Mouse (Mus musculus) megakaryocyte, adult 5-6 weeks (primary cell): ENCODE data around the gene Bhlha15. TPM values are rescaled to one million over a fixed set of nuclear protein-coding genes. Genes with fewer than 3 reads are reported as not detected.

Experiments used
- ATAC-seq: 2 replicates; pipeline ENCODE4 v1.8.0; 2016; ENCODE audit warnings: mild to moderate bottlenecking, inconsistent platforms; ENCODE audit not compliant: poor library complexity, severe bottlenecking
- total RNA-seq, 2 experiments: library from RNA; stranded (forward) in 1 of 2; stranded (reverse) in 1 of 2; fragments of 153-499, 151-499 nt in 1 of 2; fragments of 221-1000, 200-1000 nt in 1 of 2; gene quantifications; 2 replicates each; pipeline versions ENCODE4 v1.2.3 to v1.2.4; 2015 to 2017

Gene Bhlha15
- total RNA-seq (2015) (0.07 and 0.16 TPM in 2 replicates), total RNA-seq (2017) (0.07 TPM in 1 of 2 replicates, not detected in the other)

GRCm38 (mm10) chr5:144189950-144190583 is at the start of gene Bhlha15:
TSS of gene Bhlha15 (plus strand) at chr5:144190286.
- ATAC-seq = peak; percentile 69

DNA sequence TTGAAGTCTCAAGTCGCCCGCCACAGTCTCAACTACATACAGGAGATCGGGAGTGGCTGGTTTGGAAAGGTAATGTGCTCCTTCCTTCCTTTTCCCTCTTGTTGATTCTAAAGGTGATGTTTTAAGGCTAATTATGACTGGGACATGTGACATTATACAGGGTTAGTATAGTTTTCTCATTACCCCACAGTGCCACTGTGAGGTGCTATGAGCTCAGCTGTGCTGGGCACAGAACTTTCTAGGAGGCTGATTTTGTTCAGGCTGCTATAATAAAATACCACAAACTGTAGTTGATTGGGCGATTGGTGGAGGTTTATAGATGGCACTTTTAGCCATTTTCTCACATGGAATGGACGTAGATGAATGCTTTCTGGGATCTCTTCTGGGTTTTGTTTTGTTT is 46.6 kb upstream of the Bhlha15 start:
- ATAC-seq = no peak

DNA sequence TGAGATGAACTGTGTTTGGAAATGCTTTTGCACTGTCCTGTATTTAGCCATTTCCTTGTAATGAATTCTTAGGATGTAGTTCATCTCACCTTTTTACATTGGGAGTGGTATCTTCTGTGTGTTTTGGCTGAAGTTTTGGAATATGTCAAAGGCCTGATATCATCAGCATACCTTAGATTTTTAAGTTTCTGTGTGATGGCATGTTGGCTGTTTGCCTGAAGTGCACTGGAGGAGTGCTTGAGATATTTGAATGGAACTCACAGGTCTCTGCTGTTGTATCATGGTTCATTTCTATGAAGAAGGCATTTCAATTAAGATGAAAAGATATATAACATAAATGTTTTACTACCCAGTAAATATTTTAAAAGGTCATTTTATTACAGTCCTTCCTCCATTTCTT is 43.2 kb upstream of the Bhlha15 start:
- no peak for ATAC-seq

DNA sequence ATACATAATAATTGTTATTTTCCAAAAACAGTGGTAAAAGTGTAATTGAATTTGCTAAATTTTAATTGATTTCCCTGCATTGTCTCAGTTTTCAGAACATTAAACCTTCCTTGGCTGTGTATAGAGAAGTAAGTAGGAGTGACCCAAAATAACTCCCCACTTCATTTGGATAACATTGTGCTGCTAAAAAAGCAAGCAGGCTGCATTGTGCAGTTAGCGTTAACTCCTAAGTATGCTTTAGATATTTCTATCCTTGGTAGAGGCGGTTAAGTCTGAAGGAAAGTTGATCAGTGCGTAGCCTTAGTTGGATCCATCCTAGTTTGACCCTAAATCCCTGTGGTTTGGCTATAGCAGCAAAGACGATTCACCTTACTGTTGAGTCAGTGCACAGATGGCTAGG is 40.6 kb upstream of the Bhlha15 start:
- ATAC-seq = no peak

DNA sequence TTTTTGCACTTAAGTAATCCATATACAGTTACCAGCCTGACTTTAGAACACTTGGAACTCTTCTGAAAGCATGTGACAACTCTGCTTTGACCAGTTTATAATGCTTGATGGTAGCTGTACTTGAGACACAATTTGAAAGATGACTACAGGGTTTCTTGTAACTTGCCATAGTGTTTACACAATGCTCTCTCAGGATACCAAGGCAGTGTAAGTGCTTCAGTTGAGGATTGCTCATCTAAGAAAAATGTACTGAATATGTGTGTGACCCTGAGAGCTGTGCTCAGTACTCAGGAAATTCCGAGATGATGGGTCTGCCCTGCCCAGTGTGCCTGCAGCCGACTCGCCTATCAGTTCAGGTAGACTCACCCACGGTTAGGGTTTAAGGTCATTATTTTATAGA is 38.8 kb upstream of the Bhlha15 start:
- ATAC-seq = no peak

- ATAC-seq = peak; percentile 77
These were observed 35.6 kb upstream of the Bhlha15 start for GRCm38 (mm10) chr5:144154528-144154927.

DNA sequence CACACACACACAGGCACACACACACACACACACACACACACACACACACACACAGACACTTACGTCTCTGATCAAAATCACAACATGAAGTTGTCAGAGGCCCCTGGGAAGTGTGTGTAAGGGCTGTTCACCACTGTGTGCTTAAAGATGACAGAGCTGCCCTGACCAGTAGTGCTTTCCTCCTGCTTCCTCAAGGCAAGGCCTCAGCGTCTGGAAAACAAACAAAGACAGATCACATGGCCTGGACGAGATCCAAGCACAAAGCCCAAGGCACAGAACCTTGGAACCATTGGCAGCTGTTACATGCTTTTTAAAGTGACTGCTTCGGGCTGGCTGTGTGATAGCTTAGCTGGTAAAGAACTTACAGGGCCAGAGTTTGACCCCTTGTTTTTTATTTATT is 31.5 kb upstream of the Bhlha15 start:
- no peak for ATAC-seq

- no peak for ATAC-seq
These were observed 30.9 kb upstream of the Bhlha15 start for GRCm38 (mm10) chr5:144159137-144159536.

DNA sequence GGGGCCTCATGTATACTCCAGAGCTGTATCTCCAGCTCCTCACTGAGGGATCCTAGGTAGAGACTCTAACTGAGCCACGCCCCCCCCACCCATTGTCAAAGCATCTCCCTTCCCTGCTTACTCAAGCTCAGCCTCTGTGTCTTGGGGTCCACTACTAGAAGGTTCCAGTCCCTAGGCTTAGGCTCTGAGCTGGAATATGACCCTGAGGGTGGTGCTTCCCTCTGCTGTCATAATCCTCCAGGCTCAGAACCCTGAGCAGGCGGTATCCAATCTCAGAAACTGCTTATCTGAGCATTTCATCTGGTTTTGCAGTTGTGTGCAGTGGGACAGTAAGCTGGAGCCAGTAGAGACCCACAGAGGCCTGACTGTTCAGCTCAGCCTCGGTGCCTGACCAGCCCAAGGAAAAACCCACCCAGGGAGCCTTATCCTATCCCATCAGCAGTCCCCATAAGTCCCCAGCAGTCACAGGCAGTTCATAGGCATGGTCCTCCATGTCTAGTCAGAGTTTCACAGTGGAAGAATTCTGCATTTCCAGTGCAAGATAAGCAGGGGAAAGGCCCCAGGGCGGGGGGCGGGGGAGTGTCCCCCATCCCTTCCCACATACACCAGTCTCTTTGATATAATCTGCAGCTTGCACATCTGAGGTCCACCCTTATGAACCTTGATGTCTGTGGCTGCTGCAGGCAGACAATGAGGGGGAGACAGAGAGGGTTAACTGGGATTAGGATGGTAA is 27.8 kb upstream of the Bhlha15 start:
- ATAC-seq = no peak

DNA sequence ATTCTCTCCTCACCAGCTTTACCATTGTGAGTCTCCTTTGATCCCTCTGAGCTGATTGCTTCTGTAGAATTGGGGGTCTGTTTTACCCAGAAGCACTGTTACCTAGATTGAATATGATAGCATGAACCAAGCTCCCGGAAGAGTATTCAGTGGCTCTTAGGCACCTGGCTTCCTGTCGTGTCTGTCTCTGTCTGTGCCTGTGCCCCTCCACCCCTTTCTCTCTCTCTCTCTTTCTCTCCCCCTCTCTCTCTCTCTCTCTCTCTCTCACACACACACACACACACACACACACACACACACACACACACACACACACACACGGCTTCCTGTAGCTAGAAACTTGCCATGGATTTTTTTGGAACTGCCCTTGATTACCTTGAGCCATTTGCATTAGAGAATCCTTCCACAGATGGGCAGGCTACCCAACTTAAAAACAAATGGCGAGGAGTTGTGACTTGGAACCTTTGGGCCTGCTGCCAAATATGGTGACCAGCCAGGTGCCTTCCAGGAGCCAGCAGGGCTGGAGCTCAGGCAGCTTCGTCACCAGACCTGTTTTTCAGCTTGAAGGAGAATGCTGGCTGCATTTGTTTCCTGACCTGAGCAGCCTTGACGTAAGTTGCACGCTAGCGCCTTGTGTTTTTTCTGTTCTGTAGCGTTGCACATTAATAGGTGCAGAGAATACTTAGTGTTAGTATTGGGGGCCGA is 27.1 kb upstream of the Bhlha15 start:
- ATAC-seq = no peak

DNA sequence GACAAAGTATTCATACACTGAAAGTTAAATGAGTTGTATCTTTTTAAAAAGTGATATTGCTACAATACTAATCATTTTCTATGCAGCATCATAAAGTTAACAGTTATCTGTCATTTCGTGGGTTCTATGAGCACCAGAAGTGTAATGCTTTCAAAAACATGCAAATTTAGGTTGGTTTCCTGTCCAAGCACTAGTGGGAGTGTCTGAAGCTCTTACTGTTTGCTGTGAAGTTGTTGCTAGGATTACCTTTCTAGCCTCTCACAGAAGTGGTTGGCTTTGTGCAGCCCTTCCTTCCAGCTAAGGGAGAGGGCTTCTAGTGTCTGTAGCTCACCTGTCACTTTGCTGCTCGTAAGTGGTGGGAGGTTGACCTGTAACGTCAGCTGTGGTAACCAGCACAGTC is 24.3 kb upstream of the Bhlha15 start:
- ATAC-seq = no peak

DNA sequence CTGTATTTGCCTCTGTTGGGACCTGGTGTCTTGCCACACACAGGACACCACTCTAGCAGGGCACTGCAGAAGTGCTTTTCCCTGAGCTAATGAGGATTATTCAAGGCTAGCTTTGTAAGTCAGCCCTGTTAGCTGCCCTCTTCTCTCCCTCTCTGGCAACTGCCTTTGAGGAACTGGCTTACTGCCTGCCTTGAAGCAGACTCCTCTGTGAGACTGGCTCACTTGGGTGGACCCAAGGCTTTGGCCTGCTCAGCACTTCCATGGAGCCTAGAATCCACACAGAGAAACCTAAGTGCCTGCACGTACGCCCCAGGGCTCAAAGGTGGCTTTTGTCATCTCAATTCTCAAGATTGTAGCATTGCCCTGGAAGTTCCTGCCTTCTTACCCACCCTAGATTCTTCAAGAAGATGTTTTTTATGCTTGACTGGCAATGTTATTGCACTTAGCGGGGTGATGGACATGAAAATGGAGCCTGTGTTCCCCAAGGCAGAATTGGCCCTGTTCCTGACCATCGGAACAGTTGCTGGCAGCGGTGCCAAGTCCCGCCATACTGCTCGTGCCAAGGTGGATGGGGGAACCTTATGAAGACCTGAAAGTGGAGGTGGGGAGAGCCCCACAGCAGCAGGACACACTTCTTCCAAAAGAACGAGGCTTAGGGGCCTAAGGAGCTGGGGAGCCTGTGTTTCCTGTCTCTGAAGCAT is 20.7 kb upstream of the Bhlha15 start:
- ATAC-seq = no peak

DNA sequence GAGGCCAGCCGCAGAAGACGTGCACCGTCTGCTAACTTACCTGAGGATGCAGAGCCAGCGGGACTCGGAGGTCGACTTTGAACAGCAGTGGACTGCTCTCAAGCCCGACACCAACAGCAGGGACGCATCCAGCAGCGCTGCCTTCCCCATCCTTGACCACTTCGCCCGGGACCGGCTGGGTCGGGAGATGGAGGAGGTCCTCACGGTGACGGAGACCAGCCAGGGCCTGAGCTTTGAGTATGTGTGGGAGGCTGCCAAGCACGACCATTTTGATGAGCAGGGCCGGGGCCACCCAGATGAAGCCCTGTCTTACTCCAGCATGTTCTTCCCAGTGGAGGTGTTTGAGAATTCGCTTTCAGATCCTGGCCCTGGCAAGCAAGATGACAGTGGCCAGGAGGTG is 16.4 kb upstream of the Bhlha15 start:
- no peak for ATAC-seq

GRCm38 (mm10) chr5:144178216-144178615 is 11.9 kb upstream of the Bhlha15 start:
- no peak for ATAC-seq

DNA sequence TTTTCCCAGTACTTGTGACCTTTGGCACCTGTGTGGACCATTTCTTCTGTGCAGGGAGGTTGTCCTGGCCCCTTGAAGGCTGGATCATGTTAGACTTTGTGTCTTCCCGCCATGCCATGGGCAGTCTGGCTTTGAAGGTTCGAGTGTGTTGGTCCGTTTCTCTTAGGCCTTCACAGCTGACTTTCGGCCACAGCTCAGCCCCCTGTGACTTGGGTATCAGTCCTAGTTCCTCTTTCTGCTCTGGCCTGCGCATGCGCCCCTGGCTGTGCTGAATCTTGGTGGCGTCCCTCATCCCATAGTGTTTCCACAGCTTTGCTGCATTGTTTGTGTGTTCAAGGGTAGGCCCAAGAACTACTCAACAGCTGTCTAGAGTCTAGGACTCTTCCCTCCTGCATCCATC is 8.8 kb upstream of the Bhlha15 start:
- peak; percentile 73 for ATAC-seq

- ATAC-seq = no peak
These were observed 7.4 kb upstream of the Bhlha15 start for GRCm38 (mm10) chr5:144182542-144183247.

DNA sequence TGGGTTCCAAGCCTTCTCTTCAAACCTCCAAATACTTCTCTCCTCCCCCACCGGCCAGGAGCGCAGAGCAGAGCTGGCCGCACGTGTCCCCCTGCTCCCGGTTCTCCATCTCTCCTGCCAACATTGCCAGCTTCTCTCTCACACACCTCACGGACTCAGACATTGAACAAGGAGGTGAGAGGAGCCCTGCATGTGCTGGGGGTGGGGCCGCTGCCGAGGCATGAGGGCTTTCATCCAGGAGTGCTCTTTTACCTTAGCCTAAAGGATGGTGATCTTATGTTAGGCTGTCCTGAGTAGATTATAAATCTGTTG is 6.9 kb upstream of the Bhlha15 start:
- ATAC-seq = no peak

DNA sequence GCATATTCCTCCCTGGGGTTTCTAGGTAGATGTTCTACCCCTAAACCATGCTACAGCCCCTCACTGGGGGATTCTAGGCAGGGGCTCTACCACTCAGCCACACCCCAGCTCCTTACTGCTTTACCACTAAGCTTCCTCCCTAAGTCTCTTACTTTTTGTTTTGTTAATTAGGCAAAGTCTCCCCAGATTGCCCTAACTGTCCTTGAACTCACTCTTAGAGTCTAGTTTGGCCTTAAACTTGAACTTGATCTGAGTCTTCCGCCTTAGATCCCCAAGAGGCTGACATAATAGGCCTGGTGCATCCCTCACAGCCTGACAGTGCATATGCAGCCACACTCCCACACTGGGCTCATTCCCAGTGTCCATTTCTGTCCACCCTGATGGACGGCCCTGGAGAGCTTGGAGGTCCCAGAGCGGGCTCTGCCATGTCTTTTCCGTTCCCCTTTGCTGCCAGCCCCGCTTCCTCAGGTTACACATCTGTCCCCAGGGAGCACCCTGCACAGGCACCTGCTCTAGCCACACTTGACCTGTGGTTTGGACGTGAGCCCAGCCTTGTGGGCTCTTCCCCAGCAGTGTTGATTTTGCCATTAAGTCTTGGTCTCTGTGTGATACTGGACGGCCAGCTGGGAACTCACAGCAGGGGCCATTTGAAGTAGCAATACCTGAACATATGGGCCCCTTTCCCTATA is 6.3 kb upstream of the Bhlha15 start:
- ATAC-seq = 0 out of 2 replicates have a peak, but pooled peaks have one; percentile 11

DNA sequence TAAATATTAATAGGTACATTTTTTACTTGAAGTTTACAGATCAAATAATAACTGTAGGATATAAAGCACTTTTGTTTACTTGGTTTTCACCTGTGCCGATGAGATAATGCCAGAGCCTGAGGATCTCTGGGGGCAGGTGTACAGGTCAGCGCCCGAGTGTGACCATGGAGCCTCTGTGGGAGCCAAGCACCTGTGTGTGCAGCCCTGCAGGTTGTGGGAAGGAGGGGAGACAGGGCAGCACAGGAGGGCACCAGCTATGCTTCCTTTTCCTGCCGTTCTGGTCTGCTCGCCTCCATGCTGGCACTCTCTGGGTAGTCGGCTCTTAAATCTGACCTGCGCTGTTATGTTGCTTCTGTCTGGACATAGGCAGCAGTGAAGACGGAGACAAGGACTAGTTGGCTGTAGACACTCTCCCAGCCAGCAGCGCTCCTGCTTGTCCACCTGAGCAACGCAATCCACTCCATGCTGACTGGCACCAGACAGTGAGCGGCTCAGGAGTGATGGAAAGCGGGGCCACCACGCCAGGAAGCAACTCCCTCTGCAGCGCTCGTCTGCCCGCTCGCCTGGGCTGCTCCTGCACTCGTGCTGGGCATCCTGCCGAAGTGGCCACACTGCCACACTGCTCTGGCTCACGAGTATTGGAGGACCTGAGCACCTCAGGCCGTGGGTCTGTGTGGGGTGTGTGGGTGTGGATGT is 5.6 kb upstream of the Bhlha15 start:
- ATAC-seq = no peak

- no peak for ATAC-seq
These were observed 1.7 kb upstream of the Bhlha15 start for GRCm38 (mm10) chr5:144188422-144188821.
